Mouse (Mus musculus) erythroblast, adult 5-6 weeks (primary cell): Measurements from ENCODE around the gene Pdia3. TPM values are rescaled to one million over a fixed set of nuclear protein-coding genes. Genes with fewer than 3 reads are reported as not detected.
A peak's percentile ranks its signal among the peaks of the same experiment; 100 is the strongest.
"Not testable (repeated sequence)": the region's sequence is repeated elsewhere in the genome, so short reads cannot be mapped to it uniquely, and the experiment has no call there.

Experiments
- ATAC-seq: replicated peaks from 2 replicates; pipeline ENCODE4 v1.8.0; 2016; ENCODE audit warnings: moderate number of reproducible peaks, mild to moderate bottlenecking, moderate TSS enrichment, inconsistent platforms; ENCODE audit not compliant: poor library complexity, low FRiP score, severe bottlenecking
- total RNA-seq, 2 experiments: library from RNA; stranded (forward) in 1 of 2; stranded (reverse) in 1 of 2; fragments of 150-400 nt in 1 of 2; fragments of 200-764, 138-1000 nt in 1 of 2; gene quantifications; 2 replicates each; pipeline versions ENCODE4 v1.2.3 to v1.2.4; 2015 to 2017; ENCODE audit warnings: low replicate concordance in 2 of 2

Gene Pdia3
- total RNA-seq, 2 experiments from 2014 or later: 70.2 to 80.1 TPM

DNA sequence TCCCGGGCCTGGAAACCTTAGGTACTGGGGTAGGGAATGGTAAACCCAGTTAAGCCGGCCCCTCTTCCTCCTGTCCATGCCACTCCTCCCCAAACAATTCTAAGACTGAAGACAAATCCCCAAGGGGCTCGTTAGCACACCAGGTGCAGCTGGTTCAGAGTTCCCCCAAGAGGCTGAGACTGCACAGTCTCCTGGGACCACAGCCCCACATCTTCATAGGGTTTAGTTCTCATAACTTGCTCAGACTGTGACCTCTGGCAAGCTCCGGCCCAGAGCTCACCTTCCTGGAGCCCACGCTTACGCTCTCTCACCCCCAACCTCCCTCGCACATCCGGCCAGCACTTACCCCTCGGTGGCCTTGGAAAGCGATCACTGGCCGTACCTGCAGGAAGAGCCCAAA, 28.2 kb downstream of the Pdia3 start:
- no peak for ATAC-seq

DNA sequence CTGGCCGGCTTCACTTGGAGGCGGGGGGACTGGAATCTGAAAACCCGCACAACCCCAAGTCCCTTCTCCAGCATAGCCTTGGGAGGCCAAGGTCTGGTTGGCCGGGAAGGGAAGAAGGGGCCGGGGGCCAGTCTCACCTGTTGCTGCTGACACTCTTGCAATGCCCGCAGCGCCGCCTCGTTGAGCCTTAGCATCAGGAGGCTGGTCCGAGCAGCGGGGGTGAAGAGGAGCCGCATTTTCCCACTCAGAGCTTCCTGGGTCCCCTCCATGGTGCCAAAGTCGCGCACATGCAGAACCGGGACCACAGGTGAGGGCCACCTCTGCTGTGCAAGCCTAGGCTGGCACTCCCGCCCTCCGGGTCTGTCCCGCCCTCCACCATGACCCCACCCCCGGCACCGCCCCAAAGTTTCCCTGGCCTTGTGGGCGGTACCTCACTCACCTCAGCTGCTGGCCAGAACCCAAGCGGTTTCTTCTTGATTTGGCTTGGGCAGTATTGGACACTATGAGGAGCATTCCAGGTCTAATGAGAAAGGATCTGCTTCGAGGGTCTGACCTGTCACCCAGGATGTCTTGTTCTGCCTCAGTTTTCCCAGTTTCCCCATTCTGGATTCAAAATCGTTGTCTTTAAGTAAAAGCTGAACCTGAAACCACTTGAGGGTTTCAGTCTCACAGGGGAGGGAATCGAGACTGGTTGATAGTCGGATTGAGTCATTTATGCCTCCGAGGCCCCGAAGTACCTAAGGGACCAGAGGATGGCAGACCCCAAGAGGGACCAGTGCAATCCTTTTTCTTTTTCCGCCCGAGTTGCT, 28.9 kb downstream of the Pdia3 start:
- ATAC-seq: peak; percentile 97

GRCm38 (mm10) chr2:121443068-121443349, 29.4 kb downstream of the Pdia3 start:
- peak; percentile 26 for ATAC-seq

- no peak for ATAC-seq
These were observed 30.6 kb downstream of the Pdia3 start, which contains the start of gene Ell3 for GRCm38 (mm10) chr2:121444178-121444577. Ell3 (minus strand) TSS chr2:121444278.

GRCm38 (mm10) chr2:121445117-121445516, 31.5 kb downstream of the Pdia3 start:
- ATAC-seq: no peak

- no peak for ATAC-seq
These were observed 32.9 kb downstream of the Pdia3 start for GRCm38 (mm10) chr2:121446506-121446905.

DNA sequence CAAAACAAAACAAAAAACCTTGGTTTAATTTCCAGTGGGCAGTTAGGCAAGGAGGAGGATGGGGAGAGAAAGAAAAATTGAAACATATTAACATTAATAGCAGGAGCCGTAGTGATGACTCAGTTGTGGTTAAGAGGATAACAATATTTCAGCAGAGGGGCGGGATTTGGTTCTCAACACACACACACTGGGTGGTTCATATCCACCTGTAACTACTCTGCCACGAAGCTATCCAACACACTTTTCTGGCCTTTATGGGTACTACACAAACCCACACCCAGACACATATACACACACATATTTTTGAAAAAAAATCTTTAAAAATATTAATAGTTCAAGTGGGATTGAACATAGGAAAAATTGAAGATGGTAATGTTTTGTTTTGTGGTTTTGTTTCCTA, 33.4 kb downstream of the Pdia3 start:
- ATAC-seq: no peak

GRCm38 (mm10) chr2:121448136-121448535, 34.6 kb downstream of the Pdia3 start:
- ATAC-seq: no peak

GRCm38 (mm10) chr2:121448739-121449535, 35.4 kb downstream of the Pdia3 start, which contains the start of gene Serf2:
Serf2 (plus strand) TSS chr2:121449195.
- ATAC-seq: peak; percentile 95

DNA sequence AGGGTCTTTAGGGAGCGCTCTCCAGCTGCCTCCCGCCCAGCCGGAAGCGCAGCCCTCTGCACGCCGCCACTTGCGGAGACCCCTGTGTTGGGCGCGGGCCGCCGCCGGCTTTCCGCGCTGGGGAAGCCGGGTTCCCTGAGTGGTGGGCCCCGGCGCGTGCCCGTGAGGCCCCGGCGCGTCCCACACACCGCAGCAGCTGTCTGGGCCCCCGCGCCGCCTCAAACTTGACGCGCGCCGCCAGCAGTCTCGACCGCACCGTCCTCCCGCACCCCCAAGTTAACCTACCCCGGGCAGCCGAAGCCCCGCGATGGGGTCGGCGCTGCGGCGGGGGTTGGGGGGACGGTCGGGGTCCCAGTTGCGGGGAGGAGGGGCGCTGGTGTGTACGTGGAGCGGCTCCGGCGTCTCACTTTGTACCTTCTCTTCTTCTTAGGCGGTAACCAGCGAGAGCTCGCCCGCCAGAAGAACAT, 36.0 kb downstream of the Pdia3 start:
- no peak for ATAC-seq

- ATAC-seq: no peak; the same call in 1 of the 2 replicates
These were observed 36.5 kb downstream of the Pdia3 start for GRCm38 (mm10) chr2:121450093-121450492.

DNA sequence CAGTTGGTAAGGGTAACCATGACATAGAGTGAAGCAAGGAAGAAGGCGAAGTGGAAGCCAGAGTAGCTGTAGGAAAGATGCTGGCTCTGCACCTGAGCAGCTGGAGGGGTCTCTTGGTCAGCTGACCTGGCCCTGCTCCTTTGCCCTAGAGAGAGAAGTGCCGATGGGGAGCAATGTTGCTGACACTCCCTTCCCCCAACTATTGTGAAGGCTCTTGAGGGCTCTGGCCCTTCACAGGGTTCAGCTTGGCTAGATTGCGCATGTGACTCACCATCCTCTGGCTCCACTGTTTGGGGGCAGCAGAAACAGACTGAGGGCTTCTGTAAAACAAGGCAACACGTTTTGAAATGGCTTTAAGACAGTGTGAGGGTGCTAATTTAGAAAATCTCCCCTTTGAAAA, 38.8 kb downstream of the Pdia3 start:
- ATAC-seq: no peak

GRCm38 (mm10) chr2:121452990-121453389, 39.4 kb downstream of the Pdia3 start, which contains the start of gene Hypk:
Hypk (plus strand) TSS chr2:121453290.
- ATAC-seq: no peak

GRCm38 (mm10) chr2:121453917-121454316, 40.3 kb downstream of the Pdia3 start:
- no peak for ATAC-seq

DNA sequence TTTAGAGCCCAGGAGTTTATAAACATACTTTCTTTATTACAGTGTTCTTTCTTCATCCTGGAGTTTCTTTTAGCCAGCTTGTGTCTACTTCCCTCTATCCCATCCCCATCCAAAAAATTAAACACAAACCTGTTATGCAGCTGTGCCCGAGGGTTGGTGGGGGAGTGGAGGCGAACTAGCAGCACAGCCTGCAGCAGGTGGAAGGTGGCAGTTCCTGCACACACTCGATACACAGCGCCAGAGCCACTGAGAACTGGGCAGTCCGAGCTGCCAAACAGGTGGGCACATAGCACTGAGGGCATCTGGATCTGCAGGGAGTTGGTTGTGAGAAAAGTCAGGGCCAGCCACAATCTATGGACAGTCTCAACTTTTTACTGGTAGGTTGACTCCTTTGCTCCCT, 42.0 kb downstream of the Pdia3 start:
- no peak for ATAC-seq

GRCm38 (mm10) chr2:121456692-121457642, 43.4 kb downstream of the Pdia3 start, which contains the start of gene Serinc4:
Serinc4 (minus strand) TSS chr2:121456781.
- ATAC-seq: peak; percentile 99

GRCm38 (mm10) chr2:121460071-121460470, 46.5 kb downstream of the Pdia3 start:
- ATAC-seq: no peak

DNA sequence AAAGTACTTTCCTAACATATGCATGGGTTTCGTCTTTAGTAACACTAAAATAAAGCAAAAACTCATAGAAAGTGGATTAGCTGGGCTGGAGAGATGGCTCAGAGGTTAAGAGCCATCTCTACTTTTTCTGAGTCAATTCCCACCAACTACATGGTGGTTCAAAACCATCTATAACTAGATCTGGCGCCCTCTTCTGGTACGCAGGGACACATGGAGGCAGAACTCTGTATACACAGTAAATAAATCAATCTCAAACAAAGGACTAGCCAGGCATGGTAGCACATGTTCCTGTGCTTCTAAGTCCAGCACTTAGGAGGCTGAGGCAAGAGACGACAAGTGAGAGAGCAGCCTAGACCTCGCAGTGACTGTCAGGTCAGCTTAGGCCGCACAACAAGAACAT, 55.4 kb downstream of the Pdia3 start:
- ATAC-seq: 0 out of 2 replicates have a peak, but pooled peaks have one; percentile 26

GRCm38 (mm10) chr2:121472783-121473182, 59.2 kb downstream of the Pdia3 start:
- ATAC-seq: not testable (repeated sequence)
